Mouse (Mus musculus) MEL-GATA-1-ER (cell line): Measurements from ENCODE around the gene Lcn6.
"Not testable (repeated sequence)": the region's sequence is repeated elsewhere in the genome, so short reads cannot be mapped to it uniquely, and the experiment has no call there.

Experiments used
- DNase-seq: peaks from one replicate; pipeline ENCODE4 v3.0.0-alpha.2; 2012; ENCODE audit warnings: low read depth; ENCODE audit errors: extremely low read depth

Gene Lcn6

GRCm38 (mm10) chr2:25676486-25676885, at the start of gene Lcn6:
Lcn6 (plus strand) TSS chr2:25676786.
- no peak for DNase-seq

- DNase-seq: no peak
Measured at GRCm38 (mm10) chr2:25627811-25628210, 48.8 kb upstream of the Lcn6 start, which contains the start of gene Fcna. Fcna (minus strand) TSS chr2:25628030.

- DNase-seq: no peak
Measured at GRCm38 (mm10) chr2:25628738-25629137, 47.8 kb upstream of the Lcn6 start.

- DNase-seq: no peak
Measured at GRCm38 (mm10) chr2:25633616-25634015, 43.0 kb upstream of the Lcn6 start.

GRCm38 (mm10) chr2:25634046-25634445, 42.5 kb upstream of the Lcn6 start:
- DNase-seq: no peak

- no peak for DNase-seq
Measured at GRCm38 (mm10) chr2:25639890-25640289, 36.7 kb upstream of the Lcn6 start.

- no peak for DNase-seq
Measured at GRCm38 (mm10) chr2:25652902-25653301, 23.7 kb upstream of the Lcn6 start, which contains the start of gene Lcn8. Lcn8 (plus strand) TSS chr2:25653120.

- DNase-seq: no peak
Measured at GRCm38 (mm10) chr2:25654502-25654901, 22.1 kb upstream of the Lcn6 start.

- DNase-seq: no peak
Measured at GRCm38 (mm10) chr2:25656691-25657090, 19.9 kb upstream of the Lcn6 start.

GRCm38 (mm10) chr2:25657246-25657645, 19.3 kb upstream of the Lcn6 start:
- no peak for DNase-seq

GRCm38 (mm10) chr2:25657652-25658051, 18.9 kb upstream of the Lcn6 start, which contains the start of gene Lcn5:
Lcn5 (plus strand) TSS chr2:25657952.
- DNase-seq: no peak

- no peak for DNase-seq
Measured at GRCm38 (mm10) chr2:25660279-25660678, 16.3 kb upstream of the Lcn6 start.

- no peak for DNase-seq
Measured at GRCm38 (mm10) chr2:25661245-25661970, 15.2 kb upstream of the Lcn6 start.

GRCm38 (mm10) chr2:25663511-25663910, 13.1 kb upstream of the Lcn6 start:
- peak; percentile 28 for DNase-seq

- DNase-seq: no peak
Measured at GRCm38 (mm10) chr2:25664125-25664524, 12.5 kb upstream of the Lcn6 start.

- DNase-seq: no peak
Measured at GRCm38 (mm10) chr2:25666516-25666915, 10.1 kb upstream of the Lcn6 start.

GRCm38 (mm10) chr2:25679559-25679958, 3.0 kb downstream of the Lcn6 start:
- no peak for DNase-seq

GRCm38 (mm10) chr2:25682426-25682825, 5.8 kb downstream of the Lcn6 start, which contains the start of gene Lcn10:
Lcn10 (plus strand) TSS chr2:25682726.
- no peak for DNase-seq

- DNase-seq: no peak
Measured at GRCm38 (mm10) chr2:25686941-25687340, 10.4 kb downstream of the Lcn6 start.

GRCm38 (mm10) chr2:25694605-25695004, 18.0 kb downstream of the Lcn6 start:
- peak; percentile 23 for DNase-seq

GRCm38 (mm10) chr2:25696951-25697350, 20.4 kb downstream of the Lcn6 start:
- no peak for DNase-seq

- no peak for DNase-seq
Measured at GRCm38 (mm10) chr2:25698696-25699095, 22.1 kb downstream of the Lcn6 start.

- not testable (repeated sequence) for DNase-seq
Measured at GRCm38 (mm10) chr2:25699743-25700142, 23.2 kb downstream of the Lcn6 start, which contains the start of gene Obp2a. Obp2a (plus strand) TSS chr2:25700043.
